Mouse (Mus musculus) CD4-positive, CD25-positive, alpha-beta regulatory T cell (primary cell): ENCODE data around the gene Naxe. TPM values are rescaled to one million over a fixed set of nuclear protein-coding genes. Genes with fewer than 3 reads are reported as not detected.

Source experiments
- polyA plus RNA-seq: library from polyadenylated mRNA; unstranded; fragments of 100-300 nt; shearing (Covaris generic); gene quantifications from one replicate; pipeline ENCODE4 v1.2.1, GENCODE M21; 2017

The Naxe gene
- polyA plus RNA-seq: 92.3 TPM

DNA sequence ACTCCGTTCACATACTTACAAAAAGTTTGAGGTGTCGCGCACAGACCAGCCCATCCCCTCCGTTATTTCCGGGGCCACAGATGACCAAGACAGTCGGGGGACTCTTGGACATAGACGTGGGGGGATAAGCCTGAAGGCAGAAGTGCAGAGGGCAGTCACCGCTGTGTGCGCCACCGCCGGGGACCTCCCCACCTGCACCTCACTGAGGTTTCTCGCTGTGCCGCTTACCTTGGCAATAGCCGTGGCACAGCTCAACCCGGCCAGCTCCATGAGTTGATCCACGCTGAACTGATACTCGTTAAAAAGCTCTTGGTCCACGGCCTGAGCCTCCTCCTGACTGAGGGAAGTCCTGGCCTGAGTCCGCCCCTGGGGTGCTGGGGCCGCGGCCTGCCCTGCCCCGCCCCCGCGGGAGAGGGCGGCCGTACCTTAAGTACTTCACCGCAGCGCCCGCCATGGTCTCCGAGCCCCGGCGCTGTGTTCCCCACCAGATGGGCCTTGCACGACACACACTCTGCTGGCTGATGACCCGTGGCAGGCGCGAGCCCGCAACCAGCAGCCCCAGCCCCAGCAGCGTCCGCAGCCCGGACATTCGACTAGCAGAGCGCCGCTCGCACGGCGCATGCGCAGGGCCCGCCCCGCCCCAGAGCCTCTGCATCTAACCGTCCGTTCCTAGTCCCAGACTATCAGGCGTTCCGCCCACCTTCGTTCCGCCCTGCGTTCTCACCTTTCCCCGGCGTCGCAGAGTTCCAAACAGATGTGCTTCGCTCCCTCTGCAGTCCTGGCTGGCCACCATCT lies at the start of gene Naxe:
Gene Naxe (minus strand): TSS at position 594 of the 795 bp plus-strand sequence.

GRCm38 (mm10) chr3:88081345-88082223 lies 23.3 kb upstream of the Naxe start, which contains the start of gene Iqgap3:
Iqgap3 (plus strand) TSS chr3:88081971.

DNA sequence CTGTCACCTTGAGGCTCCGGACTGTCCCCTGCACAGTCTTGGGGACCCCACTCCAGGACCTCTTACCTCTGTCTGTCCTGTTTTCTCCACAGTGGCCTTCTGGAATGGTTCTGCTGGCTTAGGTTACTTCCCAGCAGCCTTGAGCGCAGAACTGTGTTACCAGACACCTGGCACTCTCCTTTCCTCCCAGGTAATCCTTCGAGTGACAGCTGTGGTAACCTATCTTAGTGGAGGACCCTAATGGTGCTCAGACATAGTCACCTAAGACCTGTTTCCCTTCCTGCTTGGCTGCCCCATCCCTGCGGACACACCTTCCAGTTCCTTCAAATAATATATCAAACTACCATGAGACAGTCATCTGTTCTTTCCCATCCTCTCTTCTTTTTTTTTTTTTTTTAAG lies 19.9 kb upstream of the Naxe start, which contains the start of gene Ttc24:
Gene Ttc24 (minus strand): TSS at position 101 of the 400 bp plus-strand sequence.

DNA sequence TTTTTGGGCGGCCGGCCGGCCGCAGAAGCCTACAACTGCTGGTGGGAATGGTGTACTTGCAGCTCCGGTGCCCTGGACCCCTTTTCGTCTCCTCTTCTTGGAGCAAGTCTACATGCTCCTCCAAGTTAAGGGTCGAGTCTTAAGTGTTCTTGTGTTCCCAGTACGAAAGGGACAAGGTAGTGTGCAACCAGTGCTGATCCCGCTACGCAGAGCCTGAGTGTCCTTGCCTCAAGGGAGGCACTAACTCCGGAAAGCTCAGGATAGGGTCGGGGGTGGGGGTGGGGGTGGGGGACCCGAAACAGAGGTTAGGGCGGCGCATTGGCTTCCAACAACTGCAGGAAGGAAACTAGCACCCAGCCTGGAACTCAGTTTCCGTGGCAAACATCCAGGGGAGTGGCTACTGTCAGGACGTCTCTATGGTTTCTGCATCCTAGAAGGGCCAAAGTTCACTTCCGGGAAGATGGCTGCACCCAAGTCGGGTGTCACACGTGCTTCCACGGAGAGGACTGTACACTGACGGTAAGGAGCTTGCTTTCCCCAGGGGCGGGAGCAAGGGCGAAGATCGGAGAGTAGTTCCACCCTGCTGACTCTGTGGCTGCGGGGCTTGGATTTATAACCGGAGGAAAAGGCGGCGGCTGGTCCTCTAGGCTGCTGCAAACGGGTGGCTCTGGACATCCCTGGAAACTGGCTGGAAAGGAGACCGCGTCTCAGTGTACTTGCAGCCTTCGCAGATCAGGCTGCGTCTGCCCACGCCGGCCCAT lies 15.5 kb downstream of the Naxe start, which contains the start of gene Gpatch4:
Gene Gpatch4 (plus strand): TSS at position 448 of the 761 bp plus-strand sequence.

GRCm38 (mm10) chr3:88027434-88028186 lies 30.7 kb downstream of the Naxe start, which contains the start of gene Hapln2:
Hapln2 (minus strand) TSS chr3:88027583.

Other genes with a start within 250 kb of the Naxe start
- gene Pear1, start 234.2 kb downstream of the Naxe start, polyA plus RNA-seq: 74.7 TPM
- 256 TPM for gene Sh2d2a, start 211.7 kb downstream of the Naxe start, polyA plus RNA-seq
- 20.5 TPM for gene Prcc, start 172.9 kb downstream of the Naxe start, polyA plus RNA-seq
- gene Hdgf, start 152.2 kb downstream of the Naxe start, polyA plus RNA-seq: 165 TPM
- 127 TPM for gene Mrpl24, start 139.0 kb downstream of the Naxe start, polyA plus RNA-seq
- gene Isg20l2, start 128.2 kb downstream of the Naxe start, polyA plus RNA-seq: 32.6 TPM
- gene Rrnad1, start 127.8 kb downstream of the Naxe start, polyA plus RNA-seq: 29.8 TPM
- gene Crabp2, start 109.8 kb downstream of the Naxe start, polyA plus RNA-seq: not detected
- 0.16 TPM for gene Nes, start 87.4 kb downstream of the Naxe start, polyA plus RNA-seq
- gene Bcan, start 58.3 kb downstream of the Naxe start, polyA plus RNA-seq: not detected
- 0.13 TPM for gene Hapln2, start 30.9 kb downstream of the Naxe start, polyA plus RNA-seq
- gene Gpatch4, start 15.4 kb downstream of the Naxe start, polyA plus RNA-seq: 30.2 TPM
- gene Ttc24, start 19.8 kb upstream of the Naxe start, polyA plus RNA-seq: not detected
- 0.38 TPM for gene Iqgap3, start 23.5 kb upstream of the Naxe start, polyA plus RNA-seq
- 112 TPM for gene Mef2d, start 83.9 kb upstream of the Naxe start, polyA plus RNA-seq
- not detected for gene Rhbg, start 196.2 kb upstream of the Naxe start, polyA plus RNA-seq
- not detected for gene Gm38392, start 228.7 kb upstream of the Naxe start, polyA plus RNA-seq
- gene Tsacc, start 238.5 kb upstream of the Naxe start, polyA plus RNA-seq: 8.1 TPM
- 339 TPM for gene Cct3, start 238.6 kb upstream of the Naxe start, polyA plus RNA-seq